Mouse (Mus musculus) stomach, postnatal 0 days (tissue): ENCODE data around the gene St6galnac5. TPM values are rescaled to one million over a fixed set of nuclear protein-coding genes. Genes with fewer than 3 reads are reported as not detected.

Experiments
- ATAC-seq: fragments of 200-750 bp; cut with Nextera tagmentation; 2 replicates; pipeline ENCODE4 v1.8.0; 2017; ENCODE audit not compliant: low FRiP score, low TSS enrichment
- DNase-seq: peaks from one replicate; pipeline ENCODE4 v3.0.0-alpha.2; 2016; ENCODE audit warnings: low spot score
- H3K27ac ChIP-seq: fragments of 300-500 bp; sonication (generic); replicated peaks from 2 replicates; pipeline ENCODE4 v1.5.1; 2014; ENCODE audit warnings: mild to moderate bottlenecking, control low read depth
- H3K27me3 ChIP-seq: fragments of 300-500 bp; sonication (generic); 2 replicates; pipeline ENCODE4 v1.6.1; 2014; ENCODE audit warnings: low read length; ENCODE audit not compliant: control insufficient read depth, insufficient read depth
- H3K36me3 ChIP-seq: fragments of 300-500 bp; sonication (generic); 2 replicates; pipeline ENCODE4 v1.6.1; 2014; ENCODE audit warnings: low read length, mixed read lengths; ENCODE audit not compliant: control insufficient read depth, insufficient read depth
- H3K4me1 ChIP-seq: fragments of 300-500 bp; sonication (generic); replicated peaks from 2 replicates; pipeline ENCODE4 v1.6.1; 2014; ENCODE audit warnings: antibody characterized with exemption; ENCODE audit not compliant: control insufficient read depth, insufficient read depth
- H3K4me2 ChIP-seq: fragments of 300-500 bp; sonication (generic); replicated peaks from 2 replicates; pipeline ENCODE4 v1.6.1; 2014; ENCODE audit warnings: low read depth, mild to moderate bottlenecking, control low read depth, moderate library complexity
- H3K4me3 ChIP-seq: fragments of 300-500 bp; sonication (generic); 2 replicates; pipeline ENCODE4 v1.5.1; 2014; ENCODE audit warnings: low read depth, low read length, control low read depth
- H3K9ac ChIP-seq: fragments of 300-500 bp; sonication (generic); 2 replicates; pipeline ENCODE4 v1.6.1; 2014; ENCODE audit warnings: mild to moderate bottlenecking, low read length, control low read depth, mixed read lengths
- H3K9me3 ChIP-seq: fragments of 300-500 bp; sonication (generic); 2 replicates; pipeline ENCODE4 v1.6.1; 2016; ENCODE audit warnings: low read length; ENCODE audit not compliant: control insufficient read depth
- CTCF ChIP-seq: IDR thresholded peaks from 2 replicates; pipeline ENCODE4 v1.5.1; 2016; ENCODE audit warnings: antibody characterized with exemption, low read depth, mild to moderate bottlenecking, moderate library complexity
- EP300 ChIP-seq: optimal IDR thresholded peaks from 2 replicates; pipeline ENCODE3; 2016; ENCODE audit warnings: antibody characterized with exemption
- WGBS: fragments of 180-500 bp; shearing (Covaris S2); extraction: QIAGEN DNeasy Blood & Tissue Kit; methylation state at CpG from one replicate; pipeline ENCODE4 v1.1.7; 2014; 5-methylcytosine and 5-hydroxymethylcytosine counted together
- polyA plus RNA-seq: library from polyadenylated mRNA; unstranded; fragments of >200 nt; fragmentation: Nextera tagmentation; extraction: Ambion mirVana; gene quantifications from 2 replicates; pipeline ENCODE4 v1.2.1, GENCODE M21; 2015

St6galnac5 gene
- polyA plus RNA-seq, 1 experiment from 2014 or later: 0.57 TPM

GRCm38 (mm10) chr3:152917579-152917978, 64.5 kb downstream of the St6galnac5 start:
- H3K36me3 ChIP-seq: no peaks in the 10 kb centered on the region
- H3K27me3 ChIP-seq: no peaks in the 10 kb centered on the region
- no peak overlapping the region for H3K27ac ChIP-seq
- 76% methylated on average over 8 of the region's 8 CpGs for WGBS
- TF ChIP-seq CTCF: no peak
- TF ChIP-seq EP300: no peak
- no peaks in the 10 kb centered on the region for H3K9me3 ChIP-seq
- ATAC-seq (no peak), DNase-seq (no peak)
- H3K9ac ChIP-seq: no peak overlapping the region
- no peak overlapping the region for H3K4me3 ChIP-seq
- H3K4me2 ChIP-seq: no peak overlapping the region
- no peaks in the 10 kb centered on the region for H3K4me1 ChIP-seq

GRCm38 (mm10) chr3:152914376-152914775, 67.7 kb downstream of the St6galnac5 start:
- H3K4me3 ChIP-seq: no peak overlapping the region
- ATAC-seq: no peak
- no peaks in the 10 kb centered on the region for H3K4me1 ChIP-seq
- DNase-seq: no peak
- 71% methylated on average over 6 of the region's 6 CpGs for WGBS
- no peaks in the 10 kb centered on the region for H3K9me3 ChIP-seq
- H3K4me2 ChIP-seq: no peak overlapping the region
- H3K27ac ChIP-seq: no peak overlapping the region
- no peak overlapping the region for H3K9ac ChIP-seq
- H3K36me3 ChIP-seq: no peaks in the 10 kb centered on the region
- no peaks in the 10 kb centered on the region for H3K27me3 ChIP-seq
- no peak for TF ChIP-seq CTCF
- no peak for TF ChIP-seq EP300

- H3K9ac ChIP-seq: no peak overlapping the region
- H3K9me3 ChIP-seq: no peaks in the 10 kb centered on the region
- no peak overlapping the region for H3K4me2 ChIP-seq
- DNase-seq (no peak), ATAC-seq (no peak)
- TF ChIP-seq EP300 (no peak), CTCF (no peak)
- WGBS: 90% methylated on average over 3 of the region's 3 CpGs
- H3K36me3 ChIP-seq: no peaks in the 10 kb centered on the region
- no peak overlapping the region for H3K4me3 ChIP-seq
- no peaks in the 10 kb centered on the region for H3K4me1 ChIP-seq
- H3K27ac ChIP-seq: no peak overlapping the region
- no peaks in the 10 kb centered on the region for H3K27me3 ChIP-seq
Measured at GRCm38 (mm10) chr3:152913625-152914024, 68.4 kb downstream of the St6galnac5 start.

GRCm38 (mm10) chr3:152913150-152913549, 68.9 kb downstream of the St6galnac5 start:
- H3K27ac ChIP-seq: no peak overlapping the region
- DNase-seq (no peak), ATAC-seq (no peak)
- 83% methylated on average over 10 of the region's 10 CpGs for WGBS
- no peak overlapping the region for H3K4me2 ChIP-seq
- H3K27me3 ChIP-seq: no peaks in the 10 kb centered on the region
- H3K9me3 ChIP-seq: no peaks in the 10 kb centered on the region
- no peaks in the 10 kb centered on the region for H3K4me1 ChIP-seq
- no peaks in the 10 kb centered on the region for H3K36me3 ChIP-seq
- no peak overlapping the region for H3K4me3 ChIP-seq
- no peak overlapping the region for H3K9ac ChIP-seq
- TF ChIP-seq CTCF: no peak
- no peak for TF ChIP-seq EP300

GRCm38 (mm10) chr3:152912216-152913101, 69.6 kb downstream of the St6galnac5 start:
- no peaks in the 10 kb centered on the region for H3K4me1 ChIP-seq
- no peak overlapping the region for H3K9ac ChIP-seq
- 80% methylated on average over 23 of the region's 23 CpGs for WGBS
- H3K27me3 ChIP-seq: no peaks in the 10 kb centered on the region
- no peak for TF ChIP-seq EP300
- TF ChIP-seq CTCF: no peak
- no peak overlapping the region for H3K4me2 ChIP-seq
- DNase-seq (no peak), ATAC-seq (peak; percentile 45; the same call in 1 of the 2 replicates)
- no peaks in the 10 kb centered on the region for H3K9me3 ChIP-seq
- no peak overlapping the region for H3K4me3 ChIP-seq
- H3K27ac ChIP-seq: 0 out of 2 replicates have a peak overlapping the region, but pooled peaks have one; percentile 8
- no peaks in the 10 kb centered on the region for H3K36me3 ChIP-seq

GRCm38 (mm10) chr3:152911578-152911977, 70.5 kb downstream of the St6galnac5 start:
- no peak overlapping the region for H3K27ac ChIP-seq
- no peaks in the 10 kb centered on the region for H3K9me3 ChIP-seq
- TF ChIP-seq CTCF: no peak
- no peak for TF ChIP-seq EP300

More at GRCm38 (mm10) chr3:152911578-152911977, 70.5 kb downstream of the St6galnac5 start:
- Histone ChIP-seq H3K9ac (no peak overlapping the region), H3K27me3 (no peaks in the 10 kb centered on the region), H3K4me2 (no peak overlapping the region), H3K4me3 (no peak overlapping the region), H3K4me1 (no peaks in the 10 kb centered on the region), H3K36me3 (no peaks in the 10 kb centered on the region)
- ATAC-seq (no peak), DNase-seq (no peak)
- WGBS: 78% methylated on average over 4 of the region's 4 CpGs
